Mouse (Mus musculus) heart, embryonic 13.5 days (tissue): ENCODE data around the gene Pus10. TPM values are rescaled to one million over a fixed set of nuclear protein-coding genes. Genes with fewer than 3 reads are reported as not detected.

Source experiments
- ATAC-seq: fragments of 200-750 bp; cut with Nextera tagmentation; 2 replicates; pipeline ENCODE4 v1.8.0; 2017; ENCODE audit warnings: moderate TSS enrichment; ENCODE audit not compliant: insufficient number of reproducible peaks, low FRiP score, low TSS enrichment; ENCODE audit errors: extremely low read depth
- H3K27ac ChIP-seq: fragments of 300-500 bp; sonication (generic); replicated peaks from 2 replicates; pipeline ENCODE4 v1.5.1; 2015; ENCODE audit warnings: moderate library complexity, mild to moderate bottlenecking, inconsistent platforms
- H3K27me3 ChIP-seq: fragments of 300-500 bp; sonication (generic); replicated peaks from 2 replicates; pipeline ENCODE4 v1.6.1; 2015; ENCODE audit warnings: mild to moderate bottlenecking, inconsistent platforms
- H3K36me3 ChIP-seq: fragments of 300-500 bp; sonication (generic); 2 replicates; pipeline ENCODE4 v1.6.1; 2015; ENCODE audit warnings: mild to moderate bottlenecking, inconsistent platforms
- H3K4me1 ChIP-seq: fragments of 300-500 bp; sonication (generic); 2 replicates; pipeline ENCODE4 v1.6.1; 2015; ENCODE audit warnings: inconsistent platforms
- H3K4me2 ChIP-seq: fragments of 300-500 bp; sonication (generic); 2 replicates; pipeline ENCODE4 v1.6.1; 2015; ENCODE audit warnings: inconsistent platforms, mild to moderate bottlenecking, moderate library complexity
- H3K4me3 ChIP-seq: fragments of 300-500 bp; sonication (generic); 2 replicates; pipeline ENCODE4 v1.5.1; 2015; ENCODE audit warnings: moderate library complexity, mild to moderate bottlenecking, inconsistent platforms
- H3K9ac ChIP-seq: fragments of 300-500 bp; sonication (generic); 2 replicates; pipeline ENCODE4 v1.6.1; 2015; ENCODE audit warnings: inconsistent platforms, mild to moderate bottlenecking, moderate library complexity
- H3K9me3 ChIP-seq: fragments of 300-500 bp; sonication (generic); 2 replicates; pipeline ENCODE4 v1.6.1; 2016; ENCODE audit warnings: inconsistent platforms
- WGBS: fragments of 180-500 bp; shearing (Covaris S2); methylation state at CpG from one replicate; pipeline ENCODE4 v1.1.7; 2015; ENCODE audit warnings: mixed read lengths; 5-methylcytosine and 5-hydroxymethylcytosine counted together
- polyA plus RNA-seq: library from polyadenylated mRNA; unstranded; fragments of >200 nt; fragmentation: Nextera tagmentation; extraction: Ambion mirVana; gene quantifications from 2 replicates; pipeline ENCODE4 v1.2.1, GENCODE M21; 2015

Pus10 gene
- polyA plus RNA-seq, 1 experiment from 2014 or later = 12.0 TPM

- Histone ChIP-seq H3K27me3 (no peaks in the 10 kb centered on the region), H3K36me3 (peaks cover 19% of the 10 kb centered on the region), H3K27ac (no peak overlapping the region), H3K4me2 (no peak overlapping the region), H3K9me3 (no peaks in the 10 kb centered on the region), H3K4me3 (no peak overlapping the region), H3K9ac (no peak overlapping the region), H3K4me1 (no peaks in the 10 kb centered on the region)
- no peak for ATAC-seq
These were observed 30.4 kb downstream of the Pus10 start for GRCm38 (mm10) chr11:23695847-23696246.

DNA sequence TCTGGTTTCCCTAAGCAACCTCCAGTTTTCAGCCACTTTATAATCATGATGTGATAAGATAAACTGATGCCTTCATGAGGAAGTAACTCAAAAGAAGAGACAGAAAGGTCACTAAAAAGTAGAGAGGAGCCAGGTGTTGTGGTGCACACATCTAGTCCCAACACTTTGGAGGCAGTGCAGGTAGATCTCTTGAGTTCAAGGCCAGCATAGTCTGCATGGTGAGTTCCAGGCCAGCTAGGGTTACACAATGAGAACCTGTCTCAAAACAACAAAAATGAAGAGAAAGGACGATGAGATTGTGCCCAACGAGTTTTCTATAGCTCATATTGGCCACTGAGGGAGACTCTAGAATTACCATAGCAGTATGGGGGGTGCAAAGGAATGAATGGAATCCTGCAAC is 33.1 kb downstream of the Pus10 start:
- 63% methylated on average over 2 of the region's 2 CpGs for WGBS
- H3K9ac ChIP-seq = no peak overlapping the region
- H3K27ac ChIP-seq = no peak overlapping the region
- H3K9me3 ChIP-seq = no peaks in the 10 kb centered on the region
- H3K4me2 ChIP-seq = no peak overlapping the region
- no peak for ATAC-seq
- H3K4me3 ChIP-seq = no peak overlapping the region
- H3K4me1 ChIP-seq = no peaks in the 10 kb centered on the region
- H3K27me3 ChIP-seq = no peaks in the 10 kb centered on the region
- H3K36me3 ChIP-seq = peaks cover 28% of the 10 kb centered on the region

DNA sequence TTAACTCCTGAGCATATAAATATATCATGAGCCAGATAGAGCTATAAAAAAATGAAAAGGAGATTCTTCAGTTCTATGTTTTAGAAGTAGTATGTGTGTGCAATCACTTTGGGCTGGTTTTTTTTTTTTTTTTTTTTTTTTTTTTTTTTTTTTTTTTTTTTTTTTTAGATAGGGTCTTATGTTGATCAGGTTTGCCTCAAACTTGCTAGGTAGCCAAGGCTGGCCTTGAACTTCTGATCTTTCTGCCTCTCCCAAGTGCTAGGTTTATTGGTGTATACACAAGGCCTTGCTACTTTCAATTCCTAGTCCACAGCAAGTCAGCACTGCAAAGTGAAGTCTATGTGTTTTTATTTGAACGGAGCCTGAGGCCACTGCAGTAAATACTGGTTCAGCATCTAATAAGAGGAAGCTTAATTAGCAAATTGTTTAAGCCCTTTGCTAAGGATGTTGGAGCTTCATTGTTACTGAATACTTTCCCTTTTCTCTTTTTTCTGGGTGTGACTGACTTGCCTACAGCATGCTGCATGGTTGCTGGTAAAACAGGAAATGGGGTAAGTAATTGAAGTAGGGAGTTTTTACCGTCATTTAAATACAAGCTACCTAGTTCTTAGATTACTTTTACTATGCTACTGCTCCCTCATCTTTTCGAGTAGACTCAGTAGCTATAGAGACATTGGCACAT is 34.1 kb downstream of the Pus10 start:
- Histone ChIP-seq H3K36me3 (peaks cover 27% of the 10 kb centered on the region), H3K27me3 (no peaks in the 10 kb centered on the region), H3K27ac (no peak overlapping the region), H3K4me1 (no peaks in the 10 kb centered on the region), H3K4me3 (no peak overlapping the region), H3K9me3 (no peaks in the 10 kb centered on the region), H3K4me2 (no peak overlapping the region), H3K9ac (no peak overlapping the region)
- no peak for ATAC-seq
- WGBS = 80% methylated on average over 3 of the region's 3 CpGs

- H3K4me2 ChIP-seq = no peak overlapping the region
- no peak overlapping the region for H3K4me3 ChIP-seq
- H3K36me3 ChIP-seq = peaks cover 39% of the 10 kb centered on the region
- H3K27me3 ChIP-seq = no peaks in the 10 kb centered on the region
- H3K9ac ChIP-seq = no peak overlapping the region
- no peak overlapping the region for H3K27ac ChIP-seq
- H3K9me3 ChIP-seq = no peaks in the 10 kb centered on the region
- H3K4me1 ChIP-seq = no peaks in the 10 kb centered on the region
- WGBS = 92% methylated on average over 3 of the region's 3 CpGs
- no peak for ATAC-seq
These were observed 36.4 kb downstream of the Pus10 start for GRCm38 (mm10) chr11:23701831-23702230.

DNA sequence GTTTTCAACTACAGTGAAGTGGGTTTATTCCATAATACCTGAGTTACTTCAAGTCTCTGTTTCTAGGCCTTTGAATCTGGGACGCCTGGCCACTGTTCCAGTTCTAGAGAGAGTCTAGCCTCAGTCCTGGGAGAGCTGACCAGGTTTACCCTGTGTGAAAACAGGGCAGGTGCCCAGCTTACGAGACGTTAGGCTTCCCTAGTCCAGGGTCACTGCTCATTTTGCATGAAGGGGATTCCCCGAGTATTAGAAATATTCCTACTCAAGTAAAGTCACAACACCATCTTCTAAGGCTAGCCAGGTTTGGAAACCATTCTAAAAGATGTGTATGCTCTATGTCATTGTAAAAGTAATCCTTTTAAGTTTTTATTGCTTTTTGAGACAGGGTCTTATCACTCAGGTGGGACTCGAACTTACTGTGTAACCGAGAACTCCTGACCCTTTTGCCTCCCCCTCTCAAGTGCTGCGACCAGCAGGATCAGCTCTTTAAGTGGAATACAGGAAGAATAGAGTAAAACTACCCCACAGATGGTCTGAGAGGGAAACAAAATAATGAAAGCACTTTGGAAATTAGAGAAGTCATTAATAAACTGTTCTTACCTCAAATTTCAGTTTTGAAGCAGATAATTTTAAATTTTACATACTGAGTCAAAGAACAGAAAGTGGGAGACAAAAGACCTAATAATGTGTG is 39.3 kb downstream of the Pus10 start:
- Histone ChIP-seq H3K27ac (no peak overlapping the region), H3K9me3 (no peaks in the 10 kb centered on the region), H3K9ac (no peak overlapping the region), H3K27me3 (no peaks in the 10 kb centered on the region), H3K4me3 (no peak overlapping the region), H3K4me1 (no peaks in the 10 kb centered on the region), H3K4me2 (no peak overlapping the region), H3K36me3 (peaks cover 59% of the 10 kb centered on the region)
- no peak for ATAC-seq
- 83% methylated on average over 7 of the region's 7 CpGs for WGBS

- ATAC-seq = no peak
- H3K4me1 ChIP-seq = no peaks in the 10 kb centered on the region
- no peak overlapping the region for H3K27ac ChIP-seq
- 87% methylated on average over 3 of the region's 3 CpGs for WGBS
- H3K9ac ChIP-seq = no peak overlapping the region
- peaks cover 90% of the 10 kb centered on the region for H3K36me3 ChIP-seq
- no peaks in the 10 kb centered on the region for H3K27me3 ChIP-seq
- no peak overlapping the region for H3K4me3 ChIP-seq
- H3K9me3 ChIP-seq = no peaks in the 10 kb centered on the region
- H3K4me2 ChIP-seq = no peak overlapping the region
These were observed 46.8 kb downstream of the Pus10 start for GRCm38 (mm10) chr11:23712299-23712698.

DNA sequence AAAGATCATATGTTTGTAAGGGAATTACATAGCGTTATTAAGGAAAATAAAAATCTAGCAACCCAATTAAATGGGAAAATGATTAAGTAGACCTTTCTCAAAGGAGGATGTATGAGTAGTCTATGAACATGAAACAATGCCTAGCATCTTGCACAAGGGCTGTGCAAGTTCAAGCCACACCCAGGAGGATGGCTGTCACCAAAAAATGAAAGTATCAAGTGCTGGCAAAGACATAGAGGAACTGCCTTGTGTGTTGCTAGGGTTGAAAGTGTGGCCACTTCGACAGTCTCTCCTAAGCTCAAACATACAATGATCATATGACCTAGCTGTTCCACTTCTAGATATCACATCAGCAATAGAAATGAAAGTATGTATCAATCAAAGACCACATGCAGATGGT is 53.4 kb downstream of the Pus10 start:
- WGBS = 89% methylated on average over 2 of the region's 2 CpGs
- no peaks in the 10 kb centered on the region for H3K9me3 ChIP-seq
- no peak overlapping the region for H3K4me3 ChIP-seq
- H3K4me2 ChIP-seq = no peak overlapping the region
- no peak for ATAC-seq
- H3K36me3 ChIP-seq = peaks cover 98% of the 10 kb centered on the region
- no peaks in the 10 kb centered on the region for H3K4me1 ChIP-seq
- no peak overlapping the region for H3K27ac ChIP-seq
- H3K27me3 ChIP-seq = no peaks in the 10 kb centered on the region
- H3K9ac ChIP-seq = no peak overlapping the region

DNA sequence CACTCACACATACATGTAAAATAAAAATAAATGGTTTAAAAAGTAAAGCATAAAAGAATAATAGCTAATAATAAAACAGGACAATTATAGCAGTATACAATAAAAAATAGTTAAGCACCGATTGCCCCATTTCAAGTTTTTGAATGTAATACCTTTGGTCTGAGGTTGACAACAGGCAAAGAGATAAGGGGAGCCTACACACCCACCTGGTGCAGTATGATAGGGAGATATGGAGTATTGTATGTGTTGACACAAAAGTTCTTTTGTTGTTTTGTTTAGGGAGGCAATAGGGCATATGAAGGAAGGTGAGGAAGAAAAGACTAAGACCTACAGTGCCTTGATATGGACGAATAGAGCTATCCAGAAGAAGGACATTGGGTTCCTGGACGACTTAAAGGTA is 54.4 kb downstream of the Pus10 start:
- Histone ChIP-seq H3K4me2 (0 out of 2 replicates have a peak overlapping the region, but pooled peaks have one; percentile 13), H3K36me3 (peaks cover 94% of the 10 kb centered on the region), H3K9me3 (no peaks in the 10 kb centered on the region), H3K27ac (no peak overlapping the region), H3K4me3 (0 out of 2 replicates have a peak overlapping the region, but pooled peaks have one; percentile 7), H3K9ac (no peak overlapping the region), H3K4me1 (no peaks in the 10 kb centered on the region), H3K27me3 (no peaks in the 10 kb centered on the region)
- 78% methylated on average over 3 of the region's 3 CpGs for WGBS
- no peak for ATAC-seq

DNA sequence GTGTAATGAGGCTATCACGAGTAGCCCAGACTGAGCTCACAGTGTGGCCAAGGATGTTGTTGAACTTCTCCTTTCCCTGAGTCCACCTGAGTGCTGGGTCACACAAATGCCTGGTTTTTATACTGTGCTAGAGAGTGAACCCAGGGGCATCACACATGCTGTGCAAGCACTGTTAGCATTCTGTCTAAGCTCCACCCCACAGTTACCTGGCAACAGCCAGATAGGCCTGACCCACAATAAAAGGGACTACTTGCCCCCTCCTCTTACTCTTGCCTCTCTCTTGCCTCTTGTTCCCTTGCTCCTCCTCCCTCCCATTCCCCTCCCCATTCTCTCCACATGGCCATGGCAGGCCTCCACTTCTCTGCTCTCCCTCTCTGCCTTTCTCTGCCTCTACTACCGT is 56.9 kb downstream of the Pus10 start:
- H3K4me1 ChIP-seq = no peaks in the 10 kb centered on the region
- H3K4me2 ChIP-seq = peak overlapping the region; percentile 23
- WGBS = 53% methylated on average over 2 of the region's 2 CpGs
- H3K27ac ChIP-seq = no peak overlapping the region
- H3K9me3 ChIP-seq = no peaks in the 10 kb centered on the region
- H3K4me3 ChIP-seq = no peak overlapping the region
- no peak overlapping the region for H3K9ac ChIP-seq
- no peaks in the 10 kb centered on the region for H3K27me3 ChIP-seq
- ATAC-seq = no peak
- H3K36me3 ChIP-seq = peaks cover 91% of the 10 kb centered on the region

DNA sequence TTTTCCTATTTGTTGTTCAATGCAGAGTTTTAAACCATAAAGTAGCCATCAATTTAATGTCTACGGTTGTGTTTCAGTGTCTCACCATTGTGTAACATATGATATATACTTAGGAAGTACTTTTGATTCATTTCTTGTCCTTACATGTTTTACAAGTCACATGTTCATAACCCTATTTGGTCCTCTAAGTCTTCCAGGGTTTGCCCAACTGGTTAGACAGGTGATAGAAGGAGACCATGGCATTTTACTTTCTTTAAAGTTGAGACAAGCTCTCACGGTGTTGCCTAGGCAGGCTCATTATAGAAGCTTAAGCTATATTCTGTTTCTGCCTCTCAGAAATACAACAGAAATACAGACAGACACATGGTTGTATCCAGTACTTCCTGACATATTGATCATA is 60.4 kb downstream of the Pus10 start:
- Histone ChIP-seq H3K36me3 (peaks cover 89% of the 10 kb centered on the region), H3K27ac (no peak overlapping the region), H3K9ac (no peak overlapping the region), H3K9me3 (no peaks in the 10 kb centered on the region), H3K4me1 (no peaks in the 10 kb centered on the region), H3K27me3 (no peaks in the 10 kb centered on the region), H3K4me2 (no peak overlapping the region), H3K4me3 (no peak overlapping the region)
- WGBS = 95% methylated on average over 2 of the region's 2 CpGs
- no peak for ATAC-seq

DNA sequence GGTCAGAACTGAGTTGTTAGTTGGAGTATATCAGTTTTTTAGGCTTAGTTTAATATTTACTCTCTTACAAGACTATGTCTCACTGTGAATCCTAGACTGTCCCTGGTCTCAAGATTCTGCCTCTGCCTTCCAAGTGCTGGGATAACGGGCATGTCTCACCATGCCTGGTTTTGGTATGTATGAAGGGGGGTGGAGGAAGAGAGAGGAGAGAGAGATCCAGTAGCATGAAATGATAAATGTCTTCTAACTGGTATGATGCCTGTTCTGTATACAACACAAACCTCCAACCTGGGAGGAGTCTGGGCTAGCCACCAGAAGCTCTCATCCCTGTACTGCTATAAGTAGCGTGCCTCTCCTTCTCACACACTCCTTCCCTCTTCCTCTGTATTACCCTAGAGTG is 61.0 kb downstream of the Pus10 start:
- Histone ChIP-seq H3K27ac (no peak overlapping the region), H3K4me2 (no peak overlapping the region), H3K4me1 (no peaks in the 10 kb centered on the region), H3K9me3 (no peaks in the 10 kb centered on the region), H3K27me3 (no peaks in the 10 kb centered on the region), H3K36me3 (peaks cover 89% of the 10 kb centered on the region), H3K9ac (no peak overlapping the region), H3K4me3 (no peak overlapping the region)
- no peak for ATAC-seq
- 84% methylated on average over 2 of the region's 2 CpGs for WGBS

DNA sequence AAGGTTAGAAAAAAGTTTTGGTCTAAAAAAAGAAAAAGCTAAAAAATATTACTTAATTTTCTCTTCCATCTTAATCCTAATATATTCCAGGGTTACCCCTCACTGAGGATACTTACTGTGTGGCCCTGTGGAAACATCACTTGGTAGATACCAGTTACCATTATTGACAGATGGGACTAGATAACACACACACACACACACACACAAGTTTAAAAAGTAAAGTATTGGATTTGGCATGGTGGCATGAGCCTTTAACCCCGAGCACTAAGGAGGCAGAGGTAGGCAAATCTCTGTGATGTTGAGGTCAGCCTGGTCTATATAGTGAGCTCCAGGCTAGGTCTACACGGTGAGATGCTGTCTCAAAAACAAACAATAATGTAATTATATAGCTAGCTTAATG is 62.7 kb downstream of the Pus10 start:
- no peaks in the 10 kb centered on the region for H3K9me3 ChIP-seq
- 92% methylated on average over 2 of the region's 2 CpGs for WGBS
- H3K4me3 ChIP-seq = no peak overlapping the region
- H3K27ac ChIP-seq = no peak overlapping the region
- no peaks in the 10 kb centered on the region for H3K27me3 ChIP-seq
- no peak for ATAC-seq
- H3K4me1 ChIP-seq = no peaks in the 10 kb centered on the region
- no peak overlapping the region for H3K9ac ChIP-seq
- no peak overlapping the region for H3K4me2 ChIP-seq
- H3K36me3 ChIP-seq = peaks cover 86% of the 10 kb centered on the region
